7 mouse cellular contexts compared by ENCODE assay signal in genomic region chr7:25076663-25077413, GRCm38 (mm10). TPM values are rescaled to one million over a fixed set of nuclear protein-coding genes. Genes with fewer than 3 reads are reported as not detected.
DNase-seq lines count a peak whose midpoint lies in the region; ATAC-seq lines count a peak whose summit lies in the region.

No protein-coding gene starts in this region.

- DNase-seq in adrenal gland, postnatal 14 days = peak; percentile 98
- DNase-seq in embryonic facial prominence, embryonic 11.5 days (ENCODE audit: low spot score) = peak; percentile 98
- DNase-seq in kidney, adult 11 months = peak; percentile 99
- DNase-seq in limb, embryonic 10.5 days (ENCODE audit: low spot score) = peak; percentile 96
- peak; percentile 93 for DNase-seq in spleen, adult 12 weeks (ENCODE audit: low spot score)

- H3K4me3 ChIP-seq in embryonic facial prominence, embryonic 11.5 days (ENCODE audit: low read depth, low read length) = peak overlapping the region; percentile 93
- H3K4me3 ChIP-seq in limb, embryonic 10.5 days = peak overlapping the region; percentile 97
- peak overlapping the region; percentile 92 for H3K4me3 ChIP-seq in midbrain, embryonic 13.5 days (replicated peaks)

- under 1% methylated on average over 56 of the region's 56 CpGs for WGBS in embryonic facial prominence, embryonic 11.5 days
- under 1% methylated on average over 56 of the region's 56 CpGs for WGBS in limb, embryonic 10.5 days
- WGBS in midbrain, embryonic 13.5 days = under 1% methylated on average over 56 of the region's 56 CpGs

- no peaks in the 10 kb centered on the region for H3K4me1 ChIP-seq in embryonic facial prominence, embryonic 11.5 days (ENCODE audit: control insufficient read depth, insufficient read depth, low read length)
- H3K4me1 ChIP-seq in limb, embryonic 10.5 days = peaks cover 56% of the 10 kb centered on the region
- H3K4me1 ChIP-seq in midbrain, embryonic 13.5 days (replicated peaks) = peaks cover 50% of the 10 kb centered on the region

- H3K27me3 ChIP-seq in embryonic facial prominence, embryonic 11.5 days (ENCODE audit: control insufficient read depth, insufficient read depth, low read length) = no peaks in the 10 kb centered on the region
- no peaks in the 10 kb centered on the region for H3K27me3 ChIP-seq in limb, embryonic 10.5 days (ENCODE audit: low read depth, poor library complexity, severe bottlenecking)
- no peaks in the 10 kb centered on the region for H3K27me3 ChIP-seq in midbrain, embryonic 13.5 days

- peak; percentile 97 for ATAC-seq in embryonic facial prominence, embryonic 11.5 days (replicated peaks; ENCODE audit: insufficient number of reproducible peaks, low FRiP score, low TSS enrichment, low read depth)
- ATAC-seq in granulocyte monocyte progenitor cell, adult 5-6 weeks (replicated peaks; ENCODE audit: poor library complexity, severe bottlenecking) = peak; percentile 88
- ATAC-seq in midbrain, embryonic 13.5 days = peak; percentile 98

- H3K36me3 ChIP-seq in embryonic facial prominence, embryonic 11.5 days (replicated peaks; ENCODE audit: control insufficient read depth, insufficient read depth, low read depth, low read length) = peaks cover 20% of the 10 kb centered on the region
- H3K36me3 ChIP-seq in limb, embryonic 10.5 days = peaks cover 30% of the 10 kb centered on the region
- peaks cover 26% of the 10 kb centered on the region for H3K36me3 ChIP-seq in midbrain, embryonic 13.5 days

- H3K9me3 ChIP-seq in embryonic facial prominence, embryonic 11.5 days (replicated peaks; ENCODE audit: control insufficient read depth, low read length) = no peaks in the 10 kb centered on the region
- H3K9me3 ChIP-seq in limb, embryonic 10.5 days (replicated peaks) = no peaks in the 10 kb centered on the region
- H3K9me3 ChIP-seq in midbrain, embryonic 13.5 days = no peaks in the 10 kb centered on the region

- peak overlapping the region; percentile 59 for H3K4me2 ChIP-seq in embryonic facial prominence, embryonic 11.5 days (ENCODE audit: low read depth, low read length)
- H3K4me2 ChIP-seq in midbrain, embryonic 13.5 days (replicated peaks) = peak overlapping the region; percentile 81

- H3K9ac ChIP-seq in embryonic facial prominence, embryonic 11.5 days (replicated peaks; ENCODE audit: low read length) = peak overlapping the region; percentile 91
- peak overlapping the region; percentile 97 for H3K9ac ChIP-seq in midbrain, embryonic 13.5 days (replicated peaks)

- H3K27ac ChIP-seq in embryonic facial prominence, embryonic 11.5 days (replicated peaks; ENCODE audit: low read depth, low read length) = peak overlapping the region; percentile 92
- H3K27ac ChIP-seq in limb, embryonic 10.5 days = peak overlapping the region; percentile 98
- H3K27ac ChIP-seq in midbrain, embryonic 13.5 days = peak overlapping the region; percentile 97

RNA-seq across cellular contexts. Expression of gene Zfp574, which starts 4.5 kb away (rescaled TPM):
- total RNA-seq in adrenal gland, postnatal 14 days (2021) = 18.8 and 19.2 TPM in 2 replicates
- 17.2 and 22.0 TPM in 2 replicates for polyA plus RNA-seq in embryonic facial prominence, embryonic 11.5 days (2014; fragmentation: Nextera tagmentation; extraction: Ambion mirVana)
- 6.7 and 13.2 TPM in 2 replicates for total RNA-seq in granulocyte monocyte progenitor cell, adult 5-6 weeks (2014; fragmentation: Nextera tagmentation)
- 5.6 and 6.5 TPM in 2 replicates for total RNA-seq in granulocyte monocyte progenitor cell, adult 5-6 weeks (2017)
- polyA plus RNA-seq in limb, embryonic 10.5 days (2016; fragmentation: Nextera tagmentation; extraction: Ambion mirVana) = 44.1 and 48.3 TPM in 2 replicates
- 36.1 and 36.4 TPM in 2 replicates for polyA plus RNA-seq in midbrain, embryonic 13.5 days (2015; fragmentation: Nextera tagmentation; extraction: Ambion mirVana)

RNA-seq across cellular contexts. Expression of gene Grik5, which starts 4.7 kb away (rescaled TPM):
- 18.6 and 21.3 TPM in 2 replicates for total RNA-seq in adrenal gland, postnatal 14 days (2021)
- 5.7 and 7.5 TPM in 2 replicates for polyA plus RNA-seq in embryonic facial prominence, embryonic 11.5 days (2014; fragmentation: Nextera tagmentation; extraction: Ambion mirVana)
- 5.0 and 9.4 TPM in 2 replicates for total RNA-seq in granulocyte monocyte progenitor cell, adult 5-6 weeks (2014; fragmentation: Nextera tagmentation)
- 0.72 and 1.8 TPM in 2 replicates for total RNA-seq in granulocyte monocyte progenitor cell, adult 5-6 weeks (2017)
- polyA plus RNA-seq in limb, embryonic 10.5 days (2016; fragmentation: Nextera tagmentation; extraction: Ambion mirVana) = 5.4 and 8.7 TPM in 2 replicates
- polyA plus RNA-seq in midbrain, embryonic 13.5 days (2015; fragmentation: Nextera tagmentation; extraction: Ambion mirVana) = 14.0 and 19.4 TPM in 2 replicates

Comparison
In these comparisons a context has a peak if more than half of its experiments do, and no peak if none do; other contexts are left out.
1. Peak in every context shown above with its lines: DNase-seq, ATAC-seq, H3K4me3 ChIP-seq and H3K27ac ChIP-seq.